Mouse (Mus musculus): ENCODE measurements around the gene Hoxb6.

Hoxb6 gene

DNA sequence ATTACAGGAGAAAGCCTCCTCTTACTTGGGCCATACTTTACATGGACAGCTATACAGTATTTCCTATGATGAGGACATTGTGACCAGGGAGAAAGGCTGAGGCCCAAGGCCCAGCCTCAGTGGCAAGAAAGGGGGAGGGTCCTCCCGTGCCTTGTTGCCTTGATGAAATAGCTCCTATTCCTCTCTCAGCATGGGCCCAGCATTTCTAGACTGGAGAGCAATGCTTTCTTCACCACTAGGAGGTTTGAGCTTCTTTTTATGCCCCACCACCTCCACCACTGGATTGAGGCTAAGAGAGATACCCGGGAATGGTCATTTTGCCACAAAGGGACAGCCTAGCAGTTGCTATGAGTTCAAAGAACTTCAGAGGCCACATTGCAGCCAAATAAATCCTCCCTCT lies 4.7 kb downstream of the Hoxb6 start:
- in situ Hi-C loops (cut with MboI; ENCODE audit: low pct_unique_long_range_greater_than_20kb in 1 of 2, low sequenced_read_pairs in 2 of 2, unreplicated experiment in 1 of 2) = loop anchor here (5.0 kb wide), 1 partner anchor 40 kb away; no protein-coding TSS in a partner anchor

DNA sequence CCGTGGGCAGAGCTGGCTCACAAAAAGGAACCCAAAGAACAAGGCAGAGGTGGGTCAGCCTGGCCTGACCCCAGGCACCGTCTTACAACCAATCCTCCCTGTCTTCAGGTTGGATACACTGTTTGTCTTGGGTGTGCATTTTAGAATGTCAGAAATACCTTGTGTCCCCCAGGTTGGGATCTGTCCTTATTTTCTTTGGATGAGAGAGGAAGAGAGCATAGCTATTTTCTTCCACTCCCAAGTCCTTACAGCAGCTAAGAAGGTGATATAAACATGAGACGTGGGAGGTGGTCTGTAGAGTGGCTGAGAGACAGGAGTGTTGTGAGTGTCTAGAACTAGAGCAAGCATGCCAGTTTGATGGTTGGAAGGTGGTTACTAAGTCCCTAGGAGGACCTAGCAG lies 5.2 kb downstream of the Hoxb6 start:
- in situ Hi-C loops (cut with MboI; ENCODE audit: low pct_unique_long_range_greater_than_20kb in 1 of 2, low sequenced_read_pairs in 2 of 2, unreplicated experiment in 1 of 2) = loop anchor here (5.0 kb wide), 1 partner anchor 40 kb away; no protein-coding TSS in a partner anchor

DNA sequence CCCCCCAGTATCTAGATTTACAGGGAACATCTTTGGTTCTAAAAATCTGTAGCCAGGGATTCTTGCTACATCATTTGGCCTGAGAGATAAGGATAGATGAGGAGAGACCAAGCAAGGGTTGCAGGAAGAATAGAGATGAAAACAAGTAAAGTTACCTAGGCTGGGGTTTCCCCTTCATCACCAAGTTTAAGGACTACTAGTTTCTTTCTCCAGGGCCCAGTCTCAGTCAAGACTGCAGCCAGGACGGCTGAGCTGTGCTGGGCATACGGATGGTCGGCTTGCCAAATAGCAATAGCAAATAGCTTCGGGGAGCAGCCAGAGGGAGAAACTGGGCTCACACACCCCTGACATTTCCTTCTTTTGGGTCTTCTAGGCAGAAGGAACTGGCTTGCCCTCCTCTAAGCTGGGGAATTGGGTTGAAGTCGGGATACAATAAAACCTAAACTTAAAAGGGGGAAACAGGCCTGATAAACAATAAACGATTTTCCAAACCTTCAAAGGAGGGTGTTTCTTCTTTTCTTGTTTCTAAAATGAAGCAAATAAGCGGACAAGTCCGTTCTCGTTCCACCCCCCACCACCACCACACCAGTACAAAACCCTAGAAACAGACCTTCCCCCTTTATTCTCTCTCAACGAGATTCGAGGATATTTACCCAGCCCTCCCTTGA lies 5.8 kb downstream of the Hoxb6 start:
- in situ Hi-C loops (cut with MboI; ENCODE audit: low pct_unique_long_range_greater_than_20kb in 1 of 2, low sequenced_read_pairs in 2 of 2, unreplicated experiment in 1 of 2) = loop anchor here (5.0 kb wide), 1 partner anchor 39 kb away; no protein-coding TSS in a partner anchor

DNA sequence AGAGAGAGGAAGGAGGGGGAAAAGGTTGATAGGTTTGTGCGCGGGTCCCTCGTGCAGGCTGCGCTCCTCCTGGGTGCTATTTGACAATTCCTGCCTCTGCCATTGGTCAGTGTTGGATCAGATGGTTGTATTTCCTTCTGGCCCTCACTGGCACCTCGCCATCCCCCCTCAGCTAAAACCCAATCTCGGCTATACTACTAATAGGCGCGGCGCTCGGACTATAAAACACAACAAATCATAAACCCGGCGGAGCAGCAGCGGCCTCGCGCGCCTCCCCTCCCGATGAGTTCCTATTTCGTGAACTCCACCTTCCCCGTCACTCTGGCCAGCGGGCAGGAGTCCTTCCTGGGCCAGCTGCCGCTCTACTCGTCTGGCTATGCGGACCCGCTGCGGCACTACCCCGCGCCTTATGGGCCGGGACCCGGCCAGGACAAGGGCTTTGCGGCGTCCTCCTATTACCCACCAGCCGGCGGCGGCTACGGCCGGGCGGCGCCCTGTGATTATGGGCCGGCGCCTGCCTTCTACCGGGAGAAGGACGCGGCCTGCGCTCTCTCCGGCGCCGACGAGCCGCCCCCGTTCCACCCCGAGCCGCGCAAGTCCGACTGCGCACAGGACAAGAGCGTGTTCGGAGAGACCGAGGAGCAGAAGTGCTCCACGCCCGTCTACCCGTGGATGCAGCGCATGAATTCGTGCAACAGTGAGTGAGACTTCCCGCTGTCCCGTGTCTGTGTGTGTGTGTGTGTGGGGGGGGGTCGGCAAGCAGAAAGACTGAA lies 6.8 kb downstream of the Hoxb6 start:
- in situ Hi-C loops (cut with MboI; ENCODE audit: low pct_unique_long_range_greater_than_20kb in 1 of 2, low sequenced_read_pairs in 2 of 2, unreplicated experiment in 1 of 2) = loop anchor here (5.0 kb wide), 1 partner anchor 38 kb away; no protein-coding TSS in a partner anchor

DNA sequence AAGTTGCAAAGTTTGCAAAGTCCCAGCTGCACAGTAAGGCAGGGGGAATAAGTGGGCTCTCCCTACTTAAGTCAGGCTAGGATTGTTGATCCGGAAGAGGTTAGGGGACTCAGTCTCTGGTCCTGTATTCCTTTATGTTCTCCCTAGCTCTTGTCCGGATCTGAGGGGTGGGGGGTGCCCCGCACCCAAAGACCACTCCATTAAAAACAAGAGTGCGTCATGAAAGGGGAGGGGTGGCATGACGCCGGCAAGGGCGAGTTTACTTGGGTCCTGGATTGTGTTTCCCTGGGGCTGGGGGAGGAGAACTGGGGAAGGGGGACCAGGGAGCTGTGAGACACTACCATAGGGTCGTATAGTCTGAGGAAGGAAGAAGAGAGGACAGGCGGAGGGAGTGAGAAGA lies 7.5 kb downstream of the Hoxb6 start:
- in situ Hi-C loops (cut with MboI; ENCODE audit: low pct_unique_long_range_greater_than_20kb in 1 of 2, low sequenced_read_pairs in 2 of 2, unreplicated experiment in 1 of 2) = loop anchor here (5.0 to 25.0 kb wide), 3 partner anchors 38 to 563 kb away; no protein-coding TSS in a partner anchor

DNA sequence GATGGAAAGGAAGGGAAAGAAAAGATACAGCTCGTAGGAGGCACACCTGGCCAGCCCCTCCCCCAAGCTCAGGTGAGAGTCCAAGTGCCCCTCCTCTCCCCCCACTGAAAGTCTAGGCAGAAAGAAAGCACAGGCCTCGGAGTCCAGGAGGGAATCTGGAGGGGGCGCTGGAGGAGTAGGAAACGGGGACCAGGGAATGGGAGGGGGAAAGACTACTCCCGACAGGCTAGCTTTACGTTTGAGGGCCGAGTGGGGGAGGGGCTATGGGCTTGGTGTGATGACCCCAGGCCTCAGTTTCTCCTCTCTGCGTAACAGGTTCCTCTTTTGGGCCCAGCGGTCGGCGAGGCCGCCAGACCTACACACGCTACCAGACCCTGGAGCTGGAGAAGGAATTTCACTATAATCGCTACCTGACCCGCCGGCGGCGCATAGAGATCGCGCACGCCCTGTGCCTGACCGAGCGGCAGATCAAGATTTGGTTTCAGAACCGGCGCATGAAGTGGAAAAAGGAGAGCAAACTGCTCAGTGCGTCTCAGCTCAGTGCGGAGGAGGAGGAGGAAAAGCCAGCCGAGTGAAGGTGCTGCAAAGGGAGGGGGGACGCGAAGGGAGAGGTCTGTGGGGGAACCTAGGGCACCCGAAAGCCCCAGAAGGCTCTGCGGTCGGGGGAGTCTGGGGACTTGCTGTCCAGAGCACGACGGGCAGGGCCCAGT lies 8.2 kb downstream of the Hoxb6 start:
- in situ Hi-C loops (cut with MboI; ENCODE audit: low pct_unique_long_range_greater_than_20kb in 1 of 2, low sequenced_read_pairs in 2 of 2, unreplicated experiment in 1 of 2) = loop anchor here (10.0 to 25.0 kb wide), 2 partner anchors 254 to 562 kb away; no protein-coding TSS in a partner anchor

DNA sequence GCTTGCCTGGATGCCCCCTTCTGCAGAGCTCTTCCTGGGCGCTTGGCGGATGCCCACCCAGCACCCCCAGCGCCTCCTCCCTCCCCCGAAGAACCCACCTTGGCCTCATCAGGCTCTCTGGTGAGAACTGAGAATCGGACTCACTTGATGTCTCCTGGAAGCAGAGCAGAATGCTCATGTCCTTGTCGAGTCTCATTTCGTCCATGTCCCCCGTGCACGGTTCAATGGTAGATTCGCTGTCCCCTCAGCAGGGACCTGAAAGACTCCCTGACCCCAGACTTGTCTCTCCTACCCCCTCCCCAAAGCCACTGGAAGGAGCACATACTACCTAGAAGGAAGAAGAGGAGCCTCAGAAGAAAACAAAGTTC lies 8.8 kb downstream of the Hoxb6 start:
- in situ Hi-C loops (cut with MboI; ENCODE audit: low pct_unique_long_range_greater_than_20kb in 1 of 2, low sequenced_read_pairs in 2 of 2, unreplicated experiment in 1 of 2) = loop anchor here (10.0 to 25.0 kb wide), 2 partner anchors 254 to 561 kb away; no protein-coding TSS in a partner anchor

DNA sequence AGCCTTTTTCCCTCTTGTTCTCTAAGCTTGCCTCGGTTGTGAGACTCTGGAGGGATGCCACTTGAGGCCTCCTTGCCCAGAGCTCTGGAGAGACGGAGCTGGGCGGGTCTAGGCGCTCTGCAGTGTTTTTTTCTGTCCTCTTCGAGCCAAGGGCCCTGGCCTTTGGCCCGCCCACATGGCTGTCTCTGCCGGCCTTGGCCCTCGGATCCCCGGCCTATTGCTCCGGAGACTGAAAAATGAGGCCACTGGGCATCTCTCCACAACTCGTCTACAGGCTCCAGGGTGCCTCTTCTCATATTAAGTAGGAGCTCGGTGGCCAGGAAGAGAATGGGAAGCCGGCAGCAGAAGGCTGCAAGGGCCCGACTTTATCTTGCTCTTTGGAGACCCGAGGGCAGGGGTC lies 9.6 kb downstream of the Hoxb6 start:
- in situ Hi-C loops (cut with MboI; ENCODE audit: low pct_unique_long_range_greater_than_20kb in 1 of 2, low sequenced_read_pairs in 2 of 2, unreplicated experiment in 1 of 2) = loop anchor here (10.0 to 25.0 kb wide), 2 partner anchors 253 to 560 kb away; no protein-coding TSS in a partner anchor

DNA sequence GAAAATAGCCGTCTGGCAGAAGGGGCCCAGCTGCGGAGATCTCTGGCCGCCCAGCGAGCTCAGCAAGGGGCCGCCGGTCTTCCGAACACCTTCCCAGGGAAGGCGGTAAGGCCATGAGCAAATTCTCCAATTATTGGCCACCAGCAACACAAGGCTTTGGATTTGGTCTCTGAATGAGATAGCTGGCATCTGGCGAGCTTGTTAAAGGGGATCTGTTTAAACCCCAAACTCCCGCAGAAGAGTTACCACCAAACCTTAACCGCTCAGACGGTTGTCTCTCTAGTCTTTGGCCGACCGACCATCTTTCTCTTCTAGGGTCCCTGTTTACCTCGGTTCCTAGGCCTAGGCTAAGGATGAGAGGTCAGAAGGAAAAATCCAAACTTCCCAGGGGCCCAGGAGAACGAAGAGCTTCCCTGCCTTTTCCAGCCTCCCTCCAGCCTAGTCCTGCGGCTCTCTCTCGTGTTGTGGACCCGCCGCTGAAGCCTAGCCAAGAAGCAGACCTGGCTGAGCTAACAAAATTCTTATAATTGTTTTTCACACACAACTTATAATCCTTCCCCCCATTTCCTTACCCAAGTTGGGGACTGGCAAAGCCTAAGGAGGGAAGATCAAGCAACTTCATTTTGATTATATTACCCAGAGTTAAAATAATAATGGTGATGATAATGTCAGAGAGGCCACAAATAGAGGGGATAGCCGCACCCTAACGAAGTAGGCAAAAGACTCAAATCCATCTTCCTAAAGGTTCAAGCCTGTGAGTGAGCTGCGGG lies 10.3 kb downstream of the Hoxb6 start:
- in situ Hi-C loops (cut with MboI; ENCODE audit: low pct_unique_long_range_greater_than_20kb in 1 of 2, low sequenced_read_pairs in 2 of 2, unreplicated experiment in 1 of 2) = loop anchor here (10.0 to 25.0 kb wide), 2 partner anchors 252 to 560 kb away; no protein-coding TSS in a partner anchor

DNA sequence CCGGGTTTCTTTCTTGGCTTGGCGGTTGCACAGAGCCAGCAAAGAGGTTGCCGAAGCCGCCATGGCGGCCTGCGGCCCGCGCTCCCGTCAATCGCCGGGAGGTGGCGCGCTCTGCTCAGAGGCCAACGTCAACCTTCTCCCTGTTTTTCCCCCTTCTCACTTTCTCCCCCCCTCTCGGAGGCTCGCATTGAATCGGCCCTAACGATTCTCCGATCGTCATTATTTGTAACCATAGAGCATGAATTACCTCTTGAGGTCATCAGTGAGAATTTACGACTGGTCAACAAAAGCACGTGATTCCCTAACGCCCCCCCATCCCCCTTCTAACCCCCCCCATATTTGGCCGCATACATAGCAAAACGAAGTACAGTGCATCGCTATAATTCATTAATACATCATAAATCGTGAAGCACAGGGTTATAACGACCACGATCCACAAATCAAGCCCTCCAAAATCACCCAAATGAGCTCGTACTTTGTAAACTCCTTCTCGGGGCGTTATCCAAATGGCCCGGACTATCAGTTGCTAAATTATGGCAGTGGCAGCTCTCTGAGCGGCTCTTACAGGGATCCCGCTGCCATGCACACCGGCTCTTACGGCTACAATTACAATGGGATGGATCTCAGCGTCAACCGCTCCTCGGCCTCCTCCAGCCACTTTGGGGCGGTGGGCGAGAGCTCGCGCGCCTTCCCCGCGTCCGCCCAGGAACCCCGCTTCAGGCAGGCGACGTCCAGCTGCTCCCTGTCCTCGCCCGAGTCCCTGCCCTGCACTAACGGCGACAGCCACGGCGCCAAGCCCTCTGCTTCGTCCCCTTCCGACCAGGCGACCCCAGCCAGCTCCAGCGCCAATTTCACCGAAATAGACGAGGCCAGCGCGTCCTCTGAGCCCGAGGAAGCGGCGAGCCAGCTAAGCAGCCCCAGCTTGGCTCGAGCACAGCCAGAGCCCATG lies 11.1 kb downstream of the Hoxb6 start, which contains the start of gene Hoxb5:
Gene Hoxb5, plus strand, starts transcription at position 186 of the 949 bp plus-strand sequence.
- in situ Hi-C loops (cut with MboI; ENCODE audit: low pct_unique_long_range_greater_than_20kb in 1 of 2, low sequenced_read_pairs in 2 of 2, unreplicated experiment in 1 of 2) = loop anchor here (10.0 to 25.0 kb wide), 2 partner anchors 251 to 559 kb away; no protein-coding TSS in a partner anchor

DNA sequence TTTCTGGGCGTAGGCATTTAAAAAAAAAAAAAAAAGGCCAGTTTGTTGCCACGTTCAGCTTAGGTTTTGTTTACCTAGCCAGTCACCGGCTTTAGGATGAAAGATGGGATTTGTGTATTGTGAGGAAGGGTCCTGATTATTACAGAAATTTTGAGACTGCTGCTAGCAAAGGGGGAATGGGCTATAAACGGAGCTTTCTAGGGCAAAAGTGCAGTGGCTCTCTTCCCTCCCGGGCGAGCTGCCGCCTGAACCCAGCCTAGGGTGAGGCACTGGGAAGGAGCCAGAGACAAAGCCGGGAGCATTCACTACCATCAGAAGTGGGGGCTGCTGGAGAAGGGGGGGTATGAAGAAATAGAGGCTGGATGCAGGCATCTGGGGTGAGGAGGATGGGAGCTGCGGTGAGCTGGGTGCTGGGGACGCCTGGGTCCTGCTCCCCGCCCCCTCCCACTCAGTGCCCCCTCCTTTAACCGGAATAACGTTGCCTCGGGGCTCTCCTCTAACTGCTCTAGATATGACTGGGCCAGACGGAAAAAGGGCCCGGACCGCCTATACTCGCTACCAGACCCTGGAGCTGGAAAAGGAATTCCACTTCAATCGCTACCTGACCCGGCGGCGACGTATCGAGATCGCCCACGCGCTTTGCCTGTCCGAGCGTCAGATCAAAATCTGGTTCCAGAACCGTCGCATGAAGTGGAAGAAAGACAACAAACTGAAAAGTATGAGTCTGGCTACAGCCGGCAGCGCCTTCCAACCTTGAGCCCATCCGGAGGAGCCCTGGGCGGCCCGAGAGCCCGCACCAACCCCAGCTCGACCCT lies 12.3 kb downstream of the Hoxb6 start:
- in situ Hi-C loops (cut with MboI; ENCODE audit: low pct_unique_long_range_greater_than_20kb in 1 of 2, low sequenced_read_pairs in 2 of 2, unreplicated experiment in 1 of 2) = loop anchor here (5.0 to 25.0 kb wide), 3 partner anchors 108 to 558 kb away; no protein-coding TSS in a partner anchor

DNA sequence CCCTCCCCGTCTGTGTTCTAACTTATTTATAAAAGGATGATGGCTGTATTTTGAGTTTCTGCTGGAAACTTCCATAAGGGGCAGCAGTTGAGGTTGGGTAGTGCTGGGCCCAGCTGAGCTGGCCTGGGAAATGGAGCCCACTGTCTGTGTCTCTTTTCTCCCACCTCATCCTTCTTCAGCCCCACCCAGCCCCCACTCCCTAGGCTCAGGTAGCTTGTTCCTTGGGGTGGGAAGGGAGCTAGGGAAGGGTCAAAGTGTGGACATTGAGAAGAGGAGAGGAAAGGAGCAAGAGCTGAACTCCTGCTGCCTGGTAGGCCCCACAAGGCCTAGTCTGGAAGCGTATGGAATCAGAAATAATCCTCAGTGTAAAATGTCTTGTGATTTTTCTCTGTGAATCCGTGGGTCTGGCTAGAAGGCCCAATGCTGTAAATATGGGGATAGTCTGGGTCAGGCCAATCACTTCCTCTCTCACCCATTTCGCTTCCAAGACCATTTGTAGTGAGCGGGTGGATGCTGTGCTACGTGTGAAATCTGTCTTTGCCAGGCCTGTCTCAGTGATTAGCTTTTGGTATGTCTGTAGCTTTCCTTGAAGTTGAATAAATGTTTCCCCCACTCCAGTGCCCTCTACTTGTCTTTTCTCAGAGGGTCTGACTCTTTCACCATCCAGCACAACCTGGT lies 13.4 kb downstream of the Hoxb6 start:
- in situ Hi-C loops (cut with MboI; ENCODE audit: low pct_unique_long_range_greater_than_20kb in 1 of 2, low sequenced_read_pairs in 2 of 2, unreplicated experiment in 1 of 2) = loop anchor here (5.0 to 25.0 kb wide), 3 partner anchors 107 to 557 kb away; no protein-coding TSS in a partner anchor

DNA sequence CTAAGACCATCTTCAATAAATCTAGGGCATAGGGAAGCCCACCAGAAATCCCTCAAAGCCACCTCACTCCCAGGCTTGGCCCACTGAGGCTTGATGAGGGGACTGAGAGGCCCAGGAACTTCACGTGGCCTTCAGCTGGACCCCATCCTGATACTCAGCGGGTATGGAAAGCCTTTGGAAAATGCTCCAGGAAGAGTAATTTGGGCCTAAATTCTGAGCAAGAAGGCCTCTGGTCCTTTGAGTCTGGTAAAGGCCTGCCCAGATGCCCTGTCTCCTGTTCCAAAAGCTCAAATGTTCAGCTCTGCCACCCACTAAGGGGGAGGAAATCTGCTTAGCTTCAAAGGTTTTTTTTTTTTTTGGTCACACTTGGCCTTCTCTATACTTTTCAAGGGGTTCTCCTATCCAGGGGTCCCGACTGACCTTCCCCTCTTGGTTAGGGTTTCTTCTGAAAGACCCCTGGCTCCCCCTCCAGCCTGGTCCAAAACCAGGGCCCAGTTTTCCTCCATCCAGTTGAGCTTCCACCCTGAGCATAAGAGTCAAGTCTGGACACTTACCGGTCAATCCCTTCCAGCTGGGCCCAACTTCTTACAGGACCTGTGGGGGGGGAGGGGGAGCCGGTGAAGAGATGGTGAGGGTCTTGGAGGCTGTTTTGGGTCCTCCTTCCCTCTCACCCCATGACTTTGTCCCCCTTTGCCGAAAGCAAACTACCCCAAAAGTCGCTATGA lies 14.1 kb downstream of the Hoxb6 start:
- in situ Hi-C loops (cut with MboI; ENCODE audit: low pct_unique_long_range_greater_than_20kb in 1 of 2, low sequenced_read_pairs in 2 of 2, unreplicated experiment in 1 of 2) = loop anchor here (5.0 to 25.0 kb wide), 3 partner anchors 106 to 556 kb away; no protein-coding TSS in a partner anchor

DNA sequence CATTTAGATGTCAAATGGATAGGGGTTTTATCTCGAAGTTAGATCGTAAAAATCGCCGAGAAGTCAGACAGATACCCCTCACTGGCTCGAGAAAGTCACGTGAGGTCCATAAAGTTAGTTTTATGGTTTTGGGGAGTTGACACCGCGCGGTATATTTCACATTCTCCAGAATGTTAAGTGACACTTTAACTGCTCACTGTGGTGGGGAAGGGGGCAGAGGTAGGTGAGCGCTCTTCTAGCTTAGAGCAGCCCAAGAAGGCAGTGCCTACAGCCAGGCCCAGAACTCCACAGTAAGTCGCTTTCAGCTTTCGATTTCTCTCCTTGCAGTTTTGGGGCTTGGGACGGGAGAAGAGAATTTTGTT lies 14.6 kb downstream of the Hoxb6 start:
- in situ Hi-C loops (cut with MboI; ENCODE audit: low pct_unique_long_range_greater_than_20kb in 1 of 2, low sequenced_read_pairs in 2 of 2, unreplicated experiment in 1 of 2) = loop anchor here (5.0 to 25.0 kb wide), 3 partner anchors 105 to 555 kb away; no protein-coding TSS in a partner anchor

DNA sequence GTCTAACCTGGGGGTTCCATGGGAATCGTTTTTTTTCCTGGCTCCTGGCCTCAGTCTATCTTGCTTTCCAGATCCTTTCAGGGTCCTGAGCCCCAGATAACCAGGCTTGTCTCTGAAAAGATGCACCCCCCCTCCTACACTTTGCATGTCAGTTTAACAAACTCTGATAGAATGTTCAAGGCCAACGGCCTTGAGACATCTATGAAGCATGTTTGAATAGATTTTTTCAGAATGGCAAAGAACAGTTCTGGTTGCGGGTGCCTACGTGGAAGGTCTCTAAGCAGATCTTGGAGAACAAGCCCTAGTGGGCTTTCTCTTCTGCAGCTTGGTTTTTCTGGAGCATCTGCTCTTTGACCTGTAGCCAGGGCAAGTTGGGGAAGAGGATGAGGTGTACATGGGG lies 16.5 kb downstream of the Hoxb6 start:
- in situ Hi-C loops (cut with MboI; ENCODE audit: low pct_unique_long_range_greater_than_20kb in 1 of 2, low sequenced_read_pairs in 2 of 2, unreplicated experiment in 1 of 2) = loop anchor here (5.0 to 25.0 kb wide), 3 partner anchors 104 to 554 kb away; no protein-coding TSS in a partner anchor
